Mouse (Mus musculus) ES-Bruce4 (cell line): ENCODE data around the gene Tbce. TPM values are rescaled to one million over a fixed set of nuclear protein-coding genes. Genes with fewer than 3 reads are reported as not detected.

Source experiments
- H3K27ac ChIP-seq: 2 replicates; pipeline ENCODE4 v1.5.1; 2012; ENCODE audit warnings: low read length, inconsistent platforms; ENCODE audit not compliant: insufficient read depth
- H3K27me3 ChIP-seq: 2 replicates; pipeline ENCODE4 v1.6.1; 2012; ENCODE audit warnings: mild to moderate bottlenecking, low read length, inconsistent platforms; ENCODE audit not compliant: control insufficient read depth, poor library complexity, insufficient read depth, severe bottlenecking
- H3K36me3 ChIP-seq: 2 replicates; pipeline ENCODE4 v1.6.1; 2012; ENCODE audit warnings: inconsistent platforms, mild to moderate bottlenecking, low read length, moderate library complexity; ENCODE audit not compliant: control insufficient read depth, poor library complexity, insufficient read depth, severe bottlenecking
- H3K4me1 ChIP-seq: one replicate; pipeline ENCODE4 v1.8.1; 2011; ENCODE audit warnings: low read length; ENCODE audit not compliant: control insufficient read depth, insufficient read depth
- H3K4me3 ChIP-seq: 2 replicates; pipeline ENCODE4 v1.5.1; 2011; ENCODE audit warnings: low read depth, mild to moderate bottlenecking, low read length
- H3K9ac ChIP-seq: 2 replicates; pipeline ENCODE4 v1.6.1; 2012; ENCODE audit warnings: low read depth, mild to moderate bottlenecking, inconsistent platforms; ENCODE audit not compliant: poor library complexity, severe bottlenecking
- H3K9me3 ChIP-seq: replicated peaks from 2 replicates; pipeline ENCODE4 v1.6.1; 2012; ENCODE audit warnings: mild to moderate bottlenecking, low read length, inconsistent platforms; ENCODE audit not compliant: control insufficient read depth, poor library complexity, insufficient read depth, severe bottlenecking
- CTCF ChIP-seq: IDR thresholded peaks from one replicate; pipeline ENCODE4 v1.8.1; 2011; ENCODE audit warnings: low read depth, low read length
- EP300 ChIP-seq: IDR thresholded peaks from 2 replicates; pipeline ENCODE4 v1.6.1; 2011; ENCODE audit warnings: low read depth, low read length; ENCODE audit not compliant: insufficient read depth
- POLR2A ChIP-seq: IDR thresholded peaks from one replicate; pipeline ENCODE4 v1.8.1; 2011; ENCODE audit warnings: low read length; ENCODE audit not compliant: insufficient read depth
- polyA plus RNA-seq: library from polyadenylated mRNA; stranded (reverse); fragments of >200 nt; gene quantifications from 2 replicates; pipeline ENCODE4 v1.2.4, GENCODE M21; 2011; ENCODE audit warnings: low read depth; ENCODE audit not compliant: missing spikeins, insufficient read depth, insufficient read length

The Tbce gene
- polyA plus RNA-seq, 1 experiment: 75.1 TPM

GRCm38 (mm10) chr13:14062209-14063012 is 23.0 kb upstream of the Tbce start:
- Histone ChIP-seq H3K4me3 (peak overlapping the region; percentile 97), H3K27me3 (no peaks in the 10 kb centered on the region), H3K36me3 (peaks cover 7% of the 10 kb centered on the region), H3K9ac (peak overlapping the region; percentile 88), H3K9me3 (no peaks in the 10 kb centered on the region), H3K27ac (peak overlapping the region; percentile 1), H3K4me1 (no peaks in the 10 kb centered on the region)
- TF ChIP-seq CTCF: no peak
- no peak for TF ChIP-seq EP300
- TF ChIP-seq POLR2A: no peak

DNA sequence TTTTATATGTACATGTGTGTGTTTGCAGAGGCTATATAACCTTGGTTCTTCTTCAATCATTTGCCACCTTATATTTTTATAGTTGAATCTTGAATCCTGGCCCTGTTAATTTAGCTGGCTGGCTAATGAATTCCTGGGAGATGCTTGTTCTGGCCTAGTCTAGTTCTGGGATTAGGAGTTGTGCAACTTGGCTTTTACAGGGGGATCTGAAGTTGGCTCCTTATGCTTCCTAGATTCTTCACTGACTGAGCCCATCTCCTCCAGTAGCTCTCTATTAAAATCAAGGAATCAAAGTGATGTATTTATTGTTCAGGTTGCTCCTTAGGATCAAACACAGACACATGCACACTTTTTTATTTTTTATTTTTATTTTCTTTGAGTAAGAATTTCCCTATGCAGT is 20.1 kb upstream of the Tbce start:
- H3K27ac ChIP-seq: no peak overlapping the region
- H3K4me1 ChIP-seq: no peaks in the 10 kb centered on the region
- H3K9ac ChIP-seq: no peak overlapping the region
- no peak overlapping the region for H3K4me3 ChIP-seq
- H3K9me3 ChIP-seq: no peaks in the 10 kb centered on the region
- no peak for TF ChIP-seq CTCF
- TF ChIP-seq EP300: no peak
- no peak for TF ChIP-seq POLR2A
- H3K27me3 ChIP-seq: no peaks in the 10 kb centered on the region
- H3K36me3 ChIP-seq: peaks cover 13% of the 10 kb centered on the region

DNA sequence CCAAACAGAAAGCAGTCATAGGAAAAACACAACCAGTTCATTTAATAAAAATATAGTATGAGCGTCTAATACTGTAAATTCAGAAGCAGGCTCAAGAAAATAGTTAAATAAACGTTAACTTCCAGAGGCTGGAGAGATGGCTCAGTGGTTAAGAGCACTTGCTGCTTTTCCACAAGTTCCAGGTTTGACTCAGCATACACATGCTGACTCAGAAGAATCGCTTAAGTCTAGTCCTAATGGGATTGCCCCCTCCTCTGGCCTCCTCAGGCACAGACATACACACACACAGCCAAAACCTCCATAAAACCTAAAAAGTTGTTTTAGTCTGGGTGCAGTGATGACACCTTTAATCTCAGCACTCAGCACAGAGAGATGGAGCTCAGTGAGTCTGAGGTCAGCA is 17.4 kb upstream of the Tbce start:
- H3K27ac ChIP-seq: no peak overlapping the region
- H3K4me3 ChIP-seq: no peak overlapping the region
- H3K9ac ChIP-seq: peak overlapping the region; percentile 29; the same call in 1 of the 2 replicates
- no peaks in the 10 kb centered on the region for H3K27me3 ChIP-seq
- H3K36me3 ChIP-seq: peaks cover 33% of the 10 kb centered on the region
- no peaks in the 10 kb centered on the region for H3K4me1 ChIP-seq
- H3K9me3 ChIP-seq: no peaks in the 10 kb centered on the region
- TF ChIP-seq EP300: no peak
- TF ChIP-seq POLR2A: no peak
- no peak for TF ChIP-seq CTCF

- H3K9ac ChIP-seq: no peak overlapping the region
- no peaks in the 10 kb centered on the region for H3K9me3 ChIP-seq
- H3K27me3 ChIP-seq: no peaks in the 10 kb centered on the region
- H3K36me3 ChIP-seq: peaks cover 26% of the 10 kb centered on the region
- H3K27ac ChIP-seq: no peak overlapping the region
- no peak overlapping the region for H3K4me3 ChIP-seq
- no peaks in the 10 kb centered on the region for H3K4me1 ChIP-seq
- TF ChIP-seq CTCF: no peak
Observed at GRCm38 (mm10) chr13:14049878-14050277, 10.4 kb upstream of the Tbce start.

DNA sequence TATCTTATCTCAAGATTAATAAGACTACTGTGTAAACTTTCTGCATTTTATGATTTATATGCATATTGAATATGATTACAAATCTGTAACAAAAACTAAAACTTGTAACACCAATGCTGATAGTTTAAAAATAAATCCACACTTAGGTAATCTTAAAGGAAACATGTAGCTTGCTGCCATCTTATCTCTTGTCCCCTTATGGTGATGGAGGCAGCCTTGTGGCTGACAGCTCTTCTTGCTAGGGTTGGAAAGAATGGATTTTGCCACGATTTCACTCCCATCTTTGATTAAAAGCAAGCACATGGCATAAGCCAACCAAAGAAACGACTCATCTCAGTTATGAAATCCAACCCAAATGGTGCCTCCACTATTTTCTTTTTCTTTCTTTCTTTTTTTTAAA is 5.1 kb upstream of the Tbce start:
- Histone ChIP-seq H3K4me1 (no peaks in the 10 kb centered on the region), H3K4me3 (no peak overlapping the region), H3K9ac (no peak overlapping the region), H3K9me3 (no peaks in the 10 kb centered on the region), H3K27me3 (no peaks in the 10 kb centered on the region), H3K27ac (no peak overlapping the region), H3K36me3 (0 out of 2 replicates have a peak, but pooled peaks cover 2% of the 10 kb centered on the region)
- TF ChIP-seq CTCF: no peak
- TF ChIP-seq EP300: no peak
- no peak for TF ChIP-seq POLR2A

- no peak overlapping the region for H3K9ac ChIP-seq
- H3K4me1 ChIP-seq: no peaks in the 10 kb centered on the region
- TF ChIP-seq CTCF (no peak), POLR2A (no peak)
- no peaks in the 10 kb centered on the region for H3K27me3 ChIP-seq
- no peaks in the 10 kb centered on the region for H3K9me3 ChIP-seq
- H3K36me3 ChIP-seq: 0 out of 2 replicates have a peak, but pooled peaks cover 2% of the 10 kb centered on the region
- no peak overlapping the region for H3K4me3 ChIP-seq
- no peak overlapping the region for H3K27ac ChIP-seq
Observed at GRCm38 (mm10) chr13:14043851-14044250, 4.4 kb upstream of the Tbce start.
